Mouse (Mus musculus) testis, postnatal 10 days (tissue): ENCODE data around the gene Foxl1.
"Not testable (repeated sequence)": the region's sequence is repeated elsewhere in the genome, so short reads cannot be mapped to it uniquely, and the experiment has no call there.

Experiments
- DNase-seq: peaks from one replicate; pipeline ENCODE4 v3.0.0; 2021; ENCODE audit warnings: low spot score

Foxl1 gene

GRCm38 (mm10) chr8:121125311-121125876, 2.3 kb upstream of the Foxl1 start:
- DNase-seq: peak; percentile 79

- no peak for DNase-seq
Measured at GRCm38 (mm10) chr8:121126191-121126590, 1.5 kb upstream of the Foxl1 start.

- DNase-seq: no peak
Measured at GRCm38 (mm10) chr8:121126694-121127093, 1.0 kb upstream of the Foxl1 start.

- DNase-seq: no peak
Measured at GRCm38 (mm10) chr8:121127291-121127701, 444 bp upstream of the Foxl1 start.

- peak; percentile 63 for DNase-seq
Measured at GRCm38 (mm10) chr8:121128531-121129264, 958 bp downstream of the Foxl1 start.

- no peak for DNase-seq
Measured at GRCm38 (mm10) chr8:121129265-121129940, 1.7 kb downstream of the Foxl1 start.

GRCm38 (mm10) chr8:121130522-121130921, 2.8 kb downstream of the Foxl1 start:
- DNase-seq: peak; percentile 73

- no peak for DNase-seq
Measured at GRCm38 (mm10) chr8:121132961-121133513, 5.3 kb downstream of the Foxl1 start.

- no peak for DNase-seq
Measured at GRCm38 (mm10) chr8:121134102-121134501, 6.4 kb downstream of the Foxl1 start.

GRCm38 (mm10) chr8:121134512-121134911, 6.8 kb downstream of the Foxl1 start:
- no peak for DNase-seq

- DNase-seq: no peak
Measured at GRCm38 (mm10) chr8:121136856-121137255, 9.1 kb downstream of the Foxl1 start.

GRCm38 (mm10) chr8:121145457-121146134, 17.9 kb downstream of the Foxl1 start:
- not testable (repeated sequence) for DNase-seq

GRCm38 (mm10) chr8:121148573-121149083, 20.9 kb downstream of the Foxl1 start:
- no peak for DNase-seq

- DNase-seq: no peak
Measured at GRCm38 (mm10) chr8:121152394-121152793, 24.7 kb downstream of the Foxl1 start.

GRCm38 (mm10) chr8:121156990-121157491, 29.3 kb downstream of the Foxl1 start:
- DNase-seq: no peak

GRCm38 (mm10) chr8:121158812-121159211, 31.1 kb downstream of the Foxl1 start:
- no peak for DNase-seq

GRCm38 (mm10) chr8:121161437-121161836, 33.7 kb downstream of the Foxl1 start:
- no peak for DNase-seq

- DNase-seq: no peak
Measured at GRCm38 (mm10) chr8:121162413-121162812, 34.7 kb downstream of the Foxl1 start.

GRCm38 (mm10) chr8:121162906-121163695, 35.4 kb downstream of the Foxl1 start:
- no peak for DNase-seq

GRCm38 (mm10) chr8:121164017-121164469, 36.3 kb downstream of the Foxl1 start:
- no peak for DNase-seq

- no peak for DNase-seq
Measured at GRCm38 (mm10) chr8:121168033-121168432, 40.3 kb downstream of the Foxl1 start.
